Mouse (Mus musculus): ENCODE data around the gene Edem2. TPM values are rescaled to one million over a fixed set of nuclear protein-coding genes. Genes with fewer than 3 reads are reported as not detected.

The Edem2 gene
- polyA plus RNA-seq, 1 experiment from 2014 or later = 30.5 TPM

- Histone ChIP-seq H3K36me3 (replicated peaks) (0 out of 2 replicates have a peak, but pooled peaks cover 2% of the 10 kb centered on the region), H3K4me1 (peaks cover 21% of the 10 kb centered on the region), H3K27me3 (ENCODE audit: poor library complexity, severe bottlenecking) (no peaks in the 10 kb centered on the region), H3K9me3 (no peaks in the 10 kb centered on the region), H3K4me3 (no peak overlapping the region), H3K27ac (no peak overlapping the region)
- WGBS = 73% methylated on average over 2 of the region's 2 CpGs
- no peak for DNase-seq (ENCODE audit: extremely low spot score, low spot score)
Measured at GRCm38 (mm10) chr2:155694564-155694963, 34.7 kb downstream of the Edem2 start.

GRCm38 (mm10) chr2:155693136-155693535 is 36.1 kb downstream of the Edem2 start:
- no peak for DNase-seq (ENCODE audit: extremely low spot score, low spot score)
- Histone ChIP-seq H3K27me3 (ENCODE audit: poor library complexity, severe bottlenecking) (no peaks in the 10 kb centered on the region), H3K4me1 (peaks cover 26% of the 10 kb centered on the region), H3K27ac (no peak overlapping the region), H3K4me3 (no peak overlapping the region), H3K36me3 (replicated peaks) (peaks cover 3% of the 10 kb centered on the region; the same call in 1 of the 2 replicates), H3K9me3 (no peaks in the 10 kb centered on the region)
- 75% methylated on average over 4 of the region's 4 CpGs for WGBS

- H3K4me1 ChIP-seq = peaks cover 26% of the 10 kb centered on the region
- no peaks in the 10 kb centered on the region for H3K27me3 ChIP-seq (ENCODE audit: poor library complexity, severe bottlenecking)
- DNase-seq (ENCODE audit: extremely low spot score, low spot score) = peak; percentile 96
- H3K36me3 ChIP-seq (replicated peaks) = peaks cover 15% of the 10 kb centered on the region
- H3K9me3 ChIP-seq = no peaks in the 10 kb centered on the region
- under 1% methylated on average over 72 of the region's 72 CpGs for WGBS
- peak within 1 kb of the TSS; percentile 80 for H3K4me3 ChIP-seq
- peak within 1 kb of the TSS; percentile 92 for H3K27ac ChIP-seq
Measured at GRCm38 (mm10) chr2:155691723-155692493, 37.4 kb downstream of the Edem2 start, which contains the start of gene Trpc4ap. Gene Trpc4ap, minus strand, starts transcription at chr2:155692384.

- WGBS = 10% methylated on average over 8 of the region's 8 CpGs
- peak overlapping the region; percentile 80 for H3K4me3 ChIP-seq
- peak overlapping the region; percentile 92 for H3K27ac ChIP-seq
- no peak for DNase-seq (ENCODE audit: extremely low spot score, low spot score)
- peaks cover 26% of the 10 kb centered on the region for H3K4me1 ChIP-seq
- peaks cover 21% of the 10 kb centered on the region for H3K36me3 ChIP-seq (replicated peaks)
- H3K27me3 ChIP-seq (ENCODE audit: poor library complexity, severe bottlenecking) = no peaks in the 10 kb centered on the region
- H3K9me3 ChIP-seq = no peaks in the 10 kb centered on the region
Measured at GRCm38 (mm10) chr2:155691336-155691722, 37.9 kb downstream of the Edem2 start.

- Histone ChIP-seq H3K36me3 (replicated peaks) (peaks cover 29% of the 10 kb centered on the region), H3K27ac (no peak overlapping the region), H3K27me3 (ENCODE audit: poor library complexity, severe bottlenecking) (no peaks in the 10 kb centered on the region), H3K4me3 (no peak overlapping the region), H3K9me3 (no peaks in the 10 kb centered on the region), H3K4me1 (peaks cover 22% of the 10 kb centered on the region)
- WGBS = 88% methylated on average over 4 of the region's 4 CpGs
- no peak for DNase-seq (ENCODE audit: extremely low spot score, low spot score)
Measured at GRCm38 (mm10) chr2:155689211-155689610, 40.1 kb downstream of the Edem2 start.

- WGBS = 94% methylated on average over 11 of the region's 11 CpGs
- peaks cover 29% of the 10 kb centered on the region for H3K36me3 ChIP-seq (replicated peaks)
- no peak overlapping the region for H3K4me3 ChIP-seq
- H3K9me3 ChIP-seq = no peaks in the 10 kb centered on the region
- H3K4me1 ChIP-seq = peaks cover 22% of the 10 kb centered on the region
- no peak for DNase-seq (ENCODE audit: extremely low spot score, low spot score)
- H3K27me3 ChIP-seq (ENCODE audit: poor library complexity, severe bottlenecking) = no peaks in the 10 kb centered on the region
- no peak overlapping the region for H3K27ac ChIP-seq
Measured at GRCm38 (mm10) chr2:155687746-155688145, 41.5 kb downstream of the Edem2 start.

- peaks cover 29% of the 10 kb centered on the region for H3K36me3 ChIP-seq (replicated peaks)
- no peaks in the 10 kb centered on the region for H3K9me3 ChIP-seq
- WGBS = 89% methylated on average over 5 of the region's 5 CpGs
- H3K27me3 ChIP-seq (ENCODE audit: poor library complexity, severe bottlenecking) = no peaks in the 10 kb centered on the region
- peaks cover 21% of the 10 kb centered on the region for H3K4me1 ChIP-seq
- H3K4me3 ChIP-seq = no peak overlapping the region
- DNase-seq (ENCODE audit: extremely low spot score, low spot score) = no peak
- no peak overlapping the region for H3K27ac ChIP-seq
Measured at GRCm38 (mm10) chr2:155686572-155686971, 42.7 kb downstream of the Edem2 start.

- Histone ChIP-seq H3K9me3 (no peaks in the 10 kb centered on the region), H3K27ac (no peak overlapping the region), H3K36me3 (replicated peaks) (peaks cover 26% of the 10 kb centered on the region), H3K27me3 (ENCODE audit: poor library complexity, severe bottlenecking) (no peaks in the 10 kb centered on the region), H3K4me1 (no peaks in the 10 kb centered on the region), H3K4me3 (no peak overlapping the region)
- no peak for DNase-seq (ENCODE audit: extremely low spot score, low spot score)
- 93% methylated on average over 5 of the region's 5 CpGs for WGBS
Measured at GRCm38 (mm10) chr2:155683821-155684220, 45.5 kb downstream of the Edem2 start.

- no peaks in the 10 kb centered on the region for H3K27me3 ChIP-seq (ENCODE audit: poor library complexity, severe bottlenecking)
- H3K9me3 ChIP-seq = no peaks in the 10 kb centered on the region
- H3K4me3 ChIP-seq = no peak overlapping the region
- DNase-seq (ENCODE audit: extremely low spot score, low spot score) = no peak
- H3K27ac ChIP-seq = no peak overlapping the region
- H3K36me3 ChIP-seq (replicated peaks) = peaks cover 25% of the 10 kb centered on the region
- no peaks in the 10 kb centered on the region for H3K4me1 ChIP-seq
- WGBS = 77% methylated on average over 3 of the region's 3 CpGs
Measured at GRCm38 (mm10) chr2:155683137-155683536, 46.1 kb downstream of the Edem2 start.

GRCm38 (mm10) chr2:155681874-155682273 is 47.4 kb downstream of the Edem2 start:
- no peaks in the 10 kb centered on the region for H3K9me3 ChIP-seq

GRCm38 (mm10) chr2:155681194-155681593 is 48.1 kb downstream of the Edem2 start:
- WGBS = 86% methylated on average over 8 of the region's 8 CpGs
- H3K27me3 ChIP-seq (ENCODE audit: poor library complexity, severe bottlenecking) = no peaks in the 10 kb centered on the region
- no peak overlapping the region for H3K4me3 ChIP-seq
- no peak overlapping the region for H3K27ac ChIP-seq
- DNase-seq (ENCODE audit: extremely low spot score, low spot score) = no peak
- no peaks in the 10 kb centered on the region for H3K4me1 ChIP-seq
- no peaks in the 10 kb centered on the region for H3K9me3 ChIP-seq
- H3K36me3 ChIP-seq (replicated peaks) = peaks cover 6% of the 10 kb centered on the region

More at GRCm38 (mm10) chr2:155681874-155682273, 47.4 kb downstream of the Edem2 start:
- H3K36me3 ChIP-seq (replicated peaks) = peaks cover 13% of the 10 kb centered on the region
- 86% methylated on average over 2 of the region's 2 CpGs for WGBS
- H3K4me1 ChIP-seq = no peaks in the 10 kb centered on the region
- H3K4me3 ChIP-seq = no peak overlapping the region
- no peak for DNase-seq (ENCODE audit: extremely low spot score, low spot score)
- no peaks in the 10 kb centered on the region for H3K27me3 ChIP-seq (ENCODE audit: poor library complexity, severe bottlenecking)
- H3K27ac ChIP-seq = no peak overlapping the region

GRCm38 (mm10) chr2:155680591-155680990 is 48.7 kb downstream of the Edem2 start:
- Histone ChIP-seq H3K27me3 (ENCODE audit: poor library complexity, severe bottlenecking) (no peaks in the 10 kb centered on the region), H3K9me3 (no peaks in the 10 kb centered on the region), H3K4me1 (no peaks in the 10 kb centered on the region), H3K4me3 (no peak overlapping the region), H3K27ac (no peak overlapping the region), H3K36me3 (replicated peaks) (peaks cover 3% of the 10 kb centered on the region; the same call in 1 of the 2 replicates)
- WGBS = 87% methylated on average over 5 of the region's 5 CpGs
- DNase-seq (ENCODE audit: extremely low spot score, low spot score) = no peak

- H3K4me1 ChIP-seq = peaks cover 4% of the 10 kb centered on the region
- DNase-seq (ENCODE audit: extremely low spot score, low spot score) = no peak
- H3K9me3 ChIP-seq = no peaks in the 10 kb centered on the region
- H3K36me3 ChIP-seq (replicated peaks) = no peaks in the 10 kb centered on the region
- no peak overlapping the region for H3K27ac ChIP-seq
- 91% methylated on average over 4 of the region's 4 CpGs for WGBS
- H3K4me3 ChIP-seq = no peak overlapping the region
- H3K27me3 ChIP-seq (ENCODE audit: poor library complexity, severe bottlenecking) = no peaks in the 10 kb centered on the region
Measured at GRCm38 (mm10) chr2:155679586-155680110, 49.6 kb downstream of the Edem2 start.
